Mouse (Mus musculus) CH12.LX (cell line): Measurements from ENCODE around the gene Esyt2. TPM values are rescaled to one million over a fixed set of nuclear protein-coding genes. Genes with fewer than 3 reads are reported as not detected.

Experiments
- DNase-seq: peaks from one replicate; pipeline ENCODE4 v3.0.0-alpha.2; 2013; ENCODE audit errors: extremely low read depth
- H3K27ac ChIP-seq: 2 replicates; pipeline ENCODE4 v1.5.1; 2012; ENCODE audit warnings: low read depth, mild to moderate bottlenecking, control low read depth, moderate library complexity; ENCODE audit not compliant: insufficient read depth
- H3K27me3 ChIP-seq: replicated peaks from 2 replicates; pipeline ENCODE3; 2012; ENCODE audit warnings: inconsistent platforms
- H3K36me3 ChIP-seq, 2 experiments: replicated peaks in 1 of 2; 2 replicates each; pipeline versions ENCODE3 to v1.6.1; 2012; ENCODE audit warnings: inconsistent platforms in 1 of 2, low read length in 1 of 2, mild to moderate bottlenecking in 1 of 2, mixed read lengths in 1 of 2, moderate library complexity in 1 of 2; ENCODE audit not compliant: control insufficient read depth in 1 of 2, insufficient read depth in 1 of 2
- H3K4me1 ChIP-seq, 2 experiments: 2 replicates each; pipeline ENCODE4 v1.6.1; 2012; ENCODE audit warnings: inconsistent platforms in 1 of 2, moderate library complexity in 1 of 2; ENCODE audit not compliant: insufficient read depth in 2 of 2, control insufficient read depth in 1 of 2
- H3K4me2 ChIP-seq: 2 replicates; pipeline ENCODE4 v1.6.1; 2012; ENCODE audit warnings: low read depth, mild to moderate bottlenecking, control low read depth; ENCODE audit not compliant: poor library complexity, insufficient read depth, severe bottlenecking
- H3K4me3 ChIP-seq, 3 experiments: fragments of 150-350 bp in 1 of 3; sonication (generic) in 1 of 3; replicated peaks in 1 of 3; 2 replicates each; pipeline versions ENCODE3 to v1.5.1; 2011 to 2012; ENCODE audit warnings: low read depth in 2 of 3, low read length in 2 of 3, mild to moderate bottlenecking in 2 of 3, moderate library complexity in 2 of 3, control low read depth in 1 of 3, improper control_type of control experiment in 1 of 3, inconsistent platforms in 1 of 3, mixed read lengths in 1 of 3; ENCODE audit not compliant: poor library complexity in 1 of 3
- H3K79me2 ChIP-seq: replicated peaks from 2 replicates; pipeline ENCODE4 v1.6.1; 2012; ENCODE audit warnings: mild to moderate bottlenecking, moderate library complexity; ENCODE audit not compliant: control insufficient read depth, poor library complexity, insufficient read depth, severe bottlenecking; ENCODE audit errors: extremely low read depth
- H3K9ac ChIP-seq: 2 replicates; pipeline ENCODE4 v1.6.1; 2012; ENCODE audit warnings: low read depth, mild to moderate bottlenecking, control low read depth, moderate library complexity; ENCODE audit not compliant: insufficient read depth
- H3K9me3 ChIP-seq: replicated peaks from 2 replicates; pipeline ENCODE3; 2012; ENCODE audit warnings: low read length, inconsistent platforms, mixed read lengths
- BHLHE40 ChIP-seq: IDR thresholded peaks from 2 replicates; pipeline ENCODE4 v1.6.1; 2011; ENCODE audit warnings: mild to moderate bottlenecking, low read depth, low read length, improper control_type of control experiment
- CHD2 ChIP-seq: IDR thresholded peaks from 2 replicates; pipeline ENCODE4 v1.6.1; 2011; ENCODE audit warnings: low read length, improper control_type of control experiment
- E2F4 ChIP-seq: IDR thresholded peaks from 2 replicates; pipeline ENCODE4 v1.6.1; 2011; ENCODE audit warnings: low read depth, low read length, improper control_type of control experiment; ENCODE audit not compliant: insufficient replicate concordance
- ELF1 ChIP-seq: IDR thresholded peaks from 2 replicates; pipeline ENCODE4 v1.6.1; 2014; ENCODE audit warnings: low read depth, mild to moderate bottlenecking, inconsistent platforms, low read length, improper control_type of control experiment
- EP300 ChIP-seq: IDR thresholded peaks from 2 replicates; pipeline ENCODE4 v1.6.1; 2011; ENCODE audit warnings: low read length, improper control_type of control experiment
- ETS1 ChIP-seq: conservative IDR thresholded peaks from 2 replicates; pipeline ENCODE4 v1.6.1; 2012; ENCODE audit warnings: low read depth, mild to moderate bottlenecking, inconsistent platforms, low read length, improper control_type of control experiment, moderate library complexity
- GABPA ChIP-seq: IDR thresholded peaks from 2 replicates; pipeline ENCODE4 v1.6.1; 2012; ENCODE audit warnings: low read depth, low read length, improper control_type of control experiment, inconsistent platforms; ENCODE audit not compliant: insufficient replicate concordance
- HCFC1 ChIP-seq: IDR thresholded peaks from 2 replicates; pipeline ENCODE4 v1.6.1; 2012; ENCODE audit warnings: low read depth, mild to moderate bottlenecking, inconsistent platforms, low read length, improper control_type of control experiment
- IRF4 ChIP-seq: IDR thresholded peaks from 2 replicates; pipeline ENCODE4 v1.6.1; 2014; ENCODE audit warnings: low read depth, mild to moderate bottlenecking, inconsistent platforms, low read length, improper control_type of control experiment
- JUN ChIP-seq: IDR thresholded peaks from 2 replicates; pipeline ENCODE4 v1.6.1; 2011; ENCODE audit warnings: low read depth, mild to moderate bottlenecking, low read length, improper control_type of control experiment, moderate library complexity; ENCODE audit not compliant: insufficient read depth
- KAT2A ChIP-seq: IDR thresholded peaks from 2 replicates; pipeline ENCODE4 v1.6.1; 2012; ENCODE audit warnings: low read length, improper control_type of control experiment, inconsistent platforms; ENCODE audit not compliant: insufficient replicate concordance
- MAFK ChIP-seq: IDR thresholded peaks from 2 replicates; pipeline ENCODE4 v1.6.1; 2011; ENCODE audit warnings: low read length, improper control_type of control experiment; ENCODE audit not compliant: insufficient replicate concordance
- MAX ChIP-seq: IDR thresholded peaks from 2 replicates; pipeline ENCODE4 v1.6.1; 2011; ENCODE audit warnings: low read length, improper control_type of control experiment
- MEF2A ChIP-seq: IDR thresholded peaks from 2 replicates; pipeline ENCODE4 v1.6.1; 2014; ENCODE audit warnings: low read depth, mild to moderate bottlenecking, inconsistent platforms, low read length, improper control_type of control experiment, borderline replicate concordance
- MXI1 ChIP-seq: IDR thresholded peaks from 2 replicates; pipeline ENCODE4 v1.6.1; 2011; ENCODE audit warnings: mild to moderate bottlenecking, low read depth, low read length, improper control_type of control experiment
- MYC ChIP-seq: IDR thresholded peaks from 2 replicates; pipeline ENCODE4 v1.6.1; 2011; ENCODE audit warnings: low read depth, mild to moderate bottlenecking, improper control_type of control experiment, low read length
- NELFE ChIP-seq: IDR thresholded peaks from 2 replicates; pipeline ENCODE4 v1.6.1; 2011; ENCODE audit warnings: low read depth, low read length, improper control_type of control experiment
- RCOR1 ChIP-seq: conservative IDR thresholded peaks from 2 replicates; pipeline ENCODE4 v1.6.1; 2012; ENCODE audit warnings: low read depth, mild to moderate bottlenecking, inconsistent platforms, low read length, improper control_type of control experiment
- SIN3A ChIP-seq: IDR thresholded peaks from 2 replicates; pipeline ENCODE4 v1.6.1; 2012; ENCODE audit warnings: low read length, improper control_type of control experiment, inconsistent platforms
- SMC3 ChIP-seq: IDR thresholded peaks from 2 replicates; pipeline ENCODE4 v1.6.1; 2011; ENCODE audit warnings: low read depth, low read length, improper control_type of control experiment
- TCF12 ChIP-seq: IDR thresholded peaks from 2 replicates; pipeline ENCODE4 v1.6.1; 2014; ENCODE audit warnings: low read depth, mild to moderate bottlenecking, inconsistent platforms, low read length, improper control_type of control experiment
- UBTF ChIP-seq: IDR thresholded peaks from 2 replicates; pipeline ENCODE4 v1.6.1; 2012; ENCODE audit warnings: low read depth, mild to moderate bottlenecking, inconsistent platforms, low read length, improper control_type of control experiment, moderate library complexity
- USF1 ChIP-seq: IDR thresholded peaks from 2 replicates; pipeline ENCODE4 v1.6.1; 2014; ENCODE audit warnings: low read depth, mild to moderate bottlenecking, inconsistent platforms, low read length, improper control_type of control experiment
- ZC3H11A ChIP-seq: IDR thresholded peaks from 2 replicates; pipeline ENCODE4 v1.6.1; 2012; ENCODE audit warnings: low read depth, mild to moderate bottlenecking, inconsistent platforms, low read length, improper control_type of control experiment
- ZNF384 ChIP-seq: IDR thresholded peaks from 2 replicates; pipeline ENCODE4 v1.6.1; 2012; ENCODE audit warnings: low read depth, low read length, improper control_type of control experiment, inconsistent platforms
- dilution Hi-C: fragments of 300-500 bp; cut with MboI; formaldehyde crosslinking; loops from 2 replicates; pipeline ENCODE4 v1.14.3; 2020; ENCODE audit warnings: low sequenced_read_pairs; ENCODE audit not compliant: extremely low pct_unique_long_range_greater_than_20kb, extremely low pct_ligation_motif_present
- in situ Hi-C: fragments of 300-500 bp; cut with MboI; formaldehyde crosslinking; loops from 3 replicates; pipeline ENCODE4 v1.14.3; 2019; ENCODE audit warnings: low sequenced_read_pairs, low pct_ligation_motif_present, low pct_unique_long_range_greater_than_20kb, mixed read lengths
- polyA plus RNA-seq: library from polyadenylated mRNA; unstranded; fragments of >175 nt; gene quantifications from 2 replicates; pipeline ENCODE4 v1.2.1, GENCODE M21; 2012; ENCODE audit warnings: low read depth; ENCODE audit not compliant: insufficient read length
- total RNA-seq, 2 experiments: library from RNA; depleted of rRNA; stranded (reverse); fragments of 300-350 nt in 1 of 2; fragments of >200 nt in 1 of 2; gene quantifications; 2 replicates each; pipeline ENCODE4 v1.2.3; 2012 to 2014

The Esyt2 gene
- total and polyA plus RNA-seq, 3 experiments: 6.9 to 12.8 (median 8.2) TPM

- dilution Hi-C loops (no loop called here), in situ Hi-C loops (loop anchor here (25.0 kb wide), 1 partner anchor 128 kb away; the partner anchor contains the start of genes Esyt2 and Gm11027)
- Histone ChIP-seq H3K4me3 (no peak overlapping the region), H3K4me1 (peaks cover 0 to 19% of the 10 kb centered on the region in 2 experiments; a peak in 2 of 4 replicates), H3K36me3 (peaks cover 34 to 82% of the 10 kb centered on the region in 2 experiments), H3K27me3 (no peaks in the 10 kb centered on the region), H3K27ac (no peak overlapping the region), H3K9me3 (no peaks in the 10 kb centered on the region), H3K9ac (no peak overlapping the region), H3K4me2 (no peak overlapping the region)
- TF ChIP-seq MYC (no peak), UBTF (no peak), RCOR1 (no peak), E2F4 (no peak), CHD2 (no peak), EP300 (no peak), ELF1 (no peak), SMC3 (no peak), MEF2A (no peak), GABPA (no peak), NELFE (no peak), MAFK (no peak), TCF12 (no peak), MAX (no peak), IRF4 (no peak), ZC3H11A (no peak), ZNF384 (no peak), MXI1 (no peak)
- TF ChIP-seq, all 38 proteins: peak for 0
- H3K79me2 ChIP-seq: peaks cover 10% of the 10 kb centered on the region; the same call in 1 of the 2 replicates
- no peak for DNase-seq
Measured at GRCm38 (mm10) chr12:116414941-116415340, 133.9 kb downstream of the Esyt2 start.

DNA sequence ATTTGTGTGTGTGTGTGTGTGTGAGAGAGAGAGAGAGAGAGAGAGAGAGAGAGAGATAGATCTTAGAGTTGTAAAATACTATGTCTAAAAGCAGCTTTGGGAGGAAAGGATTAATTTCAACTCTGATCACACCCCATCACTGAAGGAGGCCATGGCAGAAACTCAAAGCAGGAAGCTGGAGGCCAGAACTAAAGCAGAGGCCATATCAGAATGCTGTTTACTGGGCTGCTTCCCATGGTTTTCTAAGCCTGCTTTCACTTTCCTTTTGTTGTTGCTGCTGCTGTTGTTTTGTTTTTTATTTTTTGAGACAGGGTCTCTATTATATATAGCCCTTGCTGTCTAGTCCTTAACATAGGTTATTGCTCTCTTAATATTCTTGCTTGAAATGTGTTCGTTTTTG, 135.5 kb downstream of the Esyt2 start:
- H3K4me3 ChIP-seq: no peak overlapping the region
- H3K27ac ChIP-seq: no peak overlapping the region
- dilution Hi-C loops (no loop called here), in situ Hi-C loops (loop anchor here (25.0 kb wide), 1 partner anchor 129 kb away; the partner anchor contains the start of genes Esyt2 and Gm11027)
- no peak for TF ChIP-seq NELFE
- TF ChIP-seq ZC3H11A: no peak
- no peak for TF ChIP-seq USF1
- TF ChIP-seq CHD2: no peak
- no peak for TF ChIP-seq SIN3A
- no peak for TF ChIP-seq BHLHE40
- no peak for TF ChIP-seq ETS1
- no peak for TF ChIP-seq MEF2A
- no peak for TF ChIP-seq KAT2A
- no peak for TF ChIP-seq TCF12
- no peak for TF ChIP-seq HCFC1
- no peak for TF ChIP-seq IRF4
- TF ChIP-seq E2F4: no peak
- no peak for TF ChIP-seq JUN
- H3K27me3 ChIP-seq: no peaks in the 10 kb centered on the region
- H3K9ac ChIP-seq: no peak overlapping the region
- peaks cover 0 to 20% of the 10 kb centered on the region in 2 experiments; a peak in 2 of 4 replicates for H3K4me1 ChIP-seq
- H3K9me3 ChIP-seq: no peaks in the 10 kb centered on the region
- peaks cover 6% of the 10 kb centered on the region; the same call in 1 of the 2 replicates for H3K79me2 ChIP-seq
- H3K4me2 ChIP-seq: no peak overlapping the region; the same call in 1 of the 2 replicates
- DNase-seq: no peak
- H3K36me3 ChIP-seq: peaks cover 35 to 83% of the 10 kb centered on the region in 2 experiments
